Mouse (Mus musculus) stomach, postnatal 0 days (tissue): Measurements from ENCODE around the gene Klrb1b. TPM values are rescaled to one million over a fixed set of nuclear protein-coding genes. Genes with fewer than 3 reads are reported as not detected.

Source experiments
- ATAC-seq: fragments of 200-750 bp; cut with Nextera tagmentation; 2 replicates; pipeline ENCODE4 v1.8.0; 2017; ENCODE audit not compliant: low FRiP score, low TSS enrichment
- DNase-seq: peaks from one replicate; pipeline ENCODE4 v3.0.0-alpha.2; 2016; ENCODE audit warnings: low spot score
- H3K27ac ChIP-seq: fragments of 300-500 bp; sonication (generic); replicated peaks from 2 replicates; pipeline ENCODE4 v1.5.1; 2014; ENCODE audit warnings: mild to moderate bottlenecking, control low read depth
- H3K27me3 ChIP-seq: fragments of 300-500 bp; sonication (generic); 2 replicates; pipeline ENCODE4 v1.6.1; 2014; ENCODE audit warnings: low read length; ENCODE audit not compliant: control insufficient read depth, insufficient read depth
- H3K36me3 ChIP-seq: fragments of 300-500 bp; sonication (generic); 2 replicates; pipeline ENCODE4 v1.6.1; 2014; ENCODE audit warnings: low read length, mixed read lengths; ENCODE audit not compliant: control insufficient read depth, insufficient read depth
- H3K4me1 ChIP-seq: fragments of 300-500 bp; sonication (generic); replicated peaks from 2 replicates; pipeline ENCODE4 v1.6.1; 2014; ENCODE audit warnings: antibody characterized with exemption; ENCODE audit not compliant: control insufficient read depth, insufficient read depth
- H3K4me2 ChIP-seq: fragments of 300-500 bp; sonication (generic); replicated peaks from 2 replicates; pipeline ENCODE4 v1.6.1; 2014; ENCODE audit warnings: low read depth, mild to moderate bottlenecking, control low read depth, moderate library complexity
- H3K4me3 ChIP-seq: fragments of 300-500 bp; sonication (generic); 2 replicates; pipeline ENCODE4 v1.5.1; 2014; ENCODE audit warnings: low read depth, low read length, control low read depth
- H3K9ac ChIP-seq: fragments of 300-500 bp; sonication (generic); 2 replicates; pipeline ENCODE4 v1.6.1; 2014; ENCODE audit warnings: mild to moderate bottlenecking, low read length, control low read depth, mixed read lengths
- H3K9me3 ChIP-seq: fragments of 300-500 bp; sonication (generic); 2 replicates; pipeline ENCODE4 v1.6.1; 2016; ENCODE audit warnings: low read length; ENCODE audit not compliant: control insufficient read depth
- CTCF ChIP-seq: IDR thresholded peaks from 2 replicates; pipeline ENCODE4 v1.5.1; 2016; ENCODE audit warnings: antibody characterized with exemption, low read depth, mild to moderate bottlenecking, moderate library complexity
- EP300 ChIP-seq: optimal IDR thresholded peaks from 2 replicates; pipeline ENCODE3; 2016; ENCODE audit warnings: antibody characterized with exemption
- WGBS: fragments of 180-500 bp; shearing (Covaris S2); extraction: QIAGEN DNeasy Blood & Tissue Kit; methylation state at CpG from one replicate; pipeline ENCODE4 v1.1.7; 2014; 5-methylcytosine and 5-hydroxymethylcytosine counted together
- polyA plus RNA-seq: library from polyadenylated mRNA; unstranded; fragments of >200 nt; fragmentation: Nextera tagmentation; extraction: Ambion mirVana; gene quantifications from 2 replicates; pipeline ENCODE4 v1.2.1, GENCODE M21; 2015

The Klrb1b gene
- polyA plus RNA-seq, 1 experiment from 2014 or later, result 0.19 TPM

DNA sequence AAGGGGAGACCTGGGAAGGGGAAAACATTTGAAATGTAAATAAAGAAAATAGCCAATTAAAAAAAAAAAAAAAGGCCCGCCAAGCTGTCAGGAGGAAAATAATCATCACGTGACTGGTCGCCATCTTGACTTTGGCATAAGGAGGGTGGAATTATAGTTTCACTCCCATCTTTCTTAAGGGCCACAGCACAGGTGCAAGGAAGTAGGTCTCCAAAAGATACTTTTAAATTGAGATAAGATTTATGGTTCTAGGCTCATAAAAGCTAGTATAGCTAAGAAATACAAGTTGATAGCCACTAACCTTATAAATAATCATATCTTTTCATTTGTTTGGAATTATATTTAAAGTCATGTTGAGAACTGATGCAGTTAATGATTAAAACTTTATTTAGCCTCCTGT, 28.8 kb upstream of the Klrb1b start:
- H3K27me3 ChIP-seq, result no peaks in the 10 kb centered on the region
- WGBS, result 91% methylated on average over 3 of the region's 3 CpGs
- TF ChIP-seq EP300, result no peak
- TF ChIP-seq CTCF, result no peak
- DNase-seq, result no peak
- H3K9ac ChIP-seq, result no peak overlapping the region
- no peak overlapping the region for H3K4me3 ChIP-seq
- H3K9me3 ChIP-seq, result no peaks in the 10 kb centered on the region
- H3K4me2 ChIP-seq, result no peak overlapping the region
- H3K27ac ChIP-seq, result no peak overlapping the region
- no peaks in the 10 kb centered on the region for H3K36me3 ChIP-seq
- H3K4me1 ChIP-seq, result no peaks in the 10 kb centered on the region
- ATAC-seq, result no peak

DNA sequence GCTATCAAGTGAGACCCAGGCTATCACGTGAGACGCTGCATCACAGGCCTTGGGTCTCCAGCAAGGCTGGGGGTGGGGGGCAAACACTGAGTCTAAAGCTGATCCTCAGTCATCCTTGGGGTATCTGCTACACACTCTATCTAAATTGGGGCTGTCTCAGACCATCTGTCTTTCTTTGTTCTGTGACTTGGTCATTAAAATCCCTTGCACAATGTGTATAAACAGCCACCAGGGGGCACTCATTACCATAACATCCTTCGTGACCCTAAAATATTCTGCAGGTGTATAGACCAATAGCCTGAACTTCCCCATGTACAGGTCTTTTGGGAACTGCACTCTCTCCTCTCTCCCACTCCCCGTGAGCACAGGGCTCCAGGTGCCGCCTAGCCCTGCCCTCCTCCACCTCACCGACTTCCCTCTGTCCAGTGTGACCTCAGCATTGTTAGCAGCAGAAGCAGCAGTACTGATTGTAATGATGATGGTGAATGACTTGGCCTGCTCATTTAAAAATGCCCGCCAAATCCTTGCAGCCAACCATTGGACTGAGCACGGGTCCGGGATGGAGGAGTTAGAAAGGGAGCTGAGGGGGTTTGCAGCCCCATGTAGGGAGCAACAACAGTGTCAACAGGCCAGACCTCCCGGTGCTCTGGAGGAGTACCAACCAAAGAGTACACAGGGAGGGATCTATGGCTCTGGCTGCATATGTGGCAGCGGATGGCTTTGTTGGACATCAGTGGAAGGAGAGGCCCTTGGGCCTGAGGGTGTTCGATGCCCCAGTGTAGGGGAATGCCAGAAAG, 28.1 kb upstream of the Klrb1b start:
- DNase-seq, result peak; percentile 66
- H3K27ac ChIP-seq, result no peak overlapping the region
- peak; percentile 49 for ATAC-seq
- H3K9ac ChIP-seq, result no peak overlapping the region
- H3K9me3 ChIP-seq, result no peaks in the 10 kb centered on the region
- H3K4me2 ChIP-seq, result no peak overlapping the region
- H3K4me3 ChIP-seq, result no peak overlapping the region
- H3K36me3 ChIP-seq, result no peaks in the 10 kb centered on the region
- TF ChIP-seq EP300 (no peak), CTCF (peak; percentile 86)
- no peaks in the 10 kb centered on the region for H3K4me1 ChIP-seq
- 53% methylated on average over 12 of the region's 12 CpGs for WGBS
- H3K27me3 ChIP-seq, result no peaks in the 10 kb centered on the region

GRCm38 (mm10) chr6:128852766-128853165, 26.6 kb upstream of the Klrb1b start:
- no peaks in the 10 kb centered on the region for H3K36me3 ChIP-seq
- no peak for TF ChIP-seq EP300
- no peak for TF ChIP-seq CTCF
- no peak overlapping the region for H3K4me2 ChIP-seq
- no peaks in the 10 kb centered on the region for H3K27me3 ChIP-seq
- H3K4me3 ChIP-seq, result no peak overlapping the region
- H3K4me1 ChIP-seq, result no peaks in the 10 kb centered on the region
- no peaks in the 10 kb centered on the region for H3K9me3 ChIP-seq
- H3K27ac ChIP-seq, result no peak overlapping the region
- no peak overlapping the region for H3K9ac ChIP-seq
- WGBS, result 74% methylated on average over 3 of the region's 3 CpGs
- no peak for ATAC-seq
- no peak for DNase-seq

DNA sequence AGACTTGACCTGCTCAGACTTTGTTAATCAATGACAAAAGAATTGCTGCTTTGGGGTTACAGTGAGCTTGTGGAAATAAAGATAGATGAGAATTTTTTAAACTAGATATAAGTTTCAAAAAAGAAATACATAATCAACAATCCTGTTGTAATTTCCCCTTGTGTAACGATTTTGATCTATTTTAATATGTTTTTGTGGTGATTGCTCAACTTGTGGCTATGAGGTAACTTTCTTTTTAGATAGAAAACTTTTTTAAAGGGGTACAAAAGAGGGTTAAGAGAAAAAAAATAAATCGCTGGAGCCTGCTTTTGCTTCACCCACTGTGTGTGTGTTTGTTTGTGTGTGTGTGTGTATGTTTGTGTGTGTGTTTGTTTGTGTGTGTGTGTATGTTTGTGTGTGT, 25.0 kb upstream of the Klrb1b start:
- no peaks in the 10 kb centered on the region for H3K9me3 ChIP-seq
- H3K27me3 ChIP-seq, result no peaks in the 10 kb centered on the region
- no peak overlapping the region for H3K4me2 ChIP-seq
- no peak overlapping the region for H3K4me3 ChIP-seq
- DNase-seq (no peak), ATAC-seq (no peak)
- no peak overlapping the region for H3K9ac ChIP-seq
- H3K36me3 ChIP-seq, result no peaks in the 10 kb centered on the region
- TF ChIP-seq EP300 (no peak), CTCF (no peak)
- no peak overlapping the region for H3K27ac ChIP-seq
- 73% methylated on average over 2 of the region's 2 CpGs for WGBS
- H3K4me1 ChIP-seq, result no peaks in the 10 kb centered on the region

GRCm38 (mm10) chr6:128850671-128851070, 24.5 kb upstream of the Klrb1b start:
- Histone ChIP-seq H3K36me3 (no peaks in the 10 kb centered on the region), H3K9me3 (no peaks in the 10 kb centered on the region), H3K4me1 (no peaks in the 10 kb centered on the region), H3K4me2 (no peak overlapping the region), H3K9ac (no peak overlapping the region), H3K27me3 (no peaks in the 10 kb centered on the region), H3K4me3 (no peak overlapping the region), H3K27ac (no peak overlapping the region)
- WGBS, result 22% methylated on average over 2 of the region's 2 CpGs
- DNase-seq (no peak), ATAC-seq (no peak)
- TF ChIP-seq EP300 (no peak), CTCF (no peak)

- Histone ChIP-seq H3K4me3 (no peak overlapping the region), H3K27ac (no peak overlapping the region), H3K4me2 (no peak overlapping the region), H3K36me3 (no peaks in the 10 kb centered on the region), H3K9me3 (no peaks in the 10 kb centered on the region), H3K9ac (no peak overlapping the region), H3K4me1 (no peaks in the 10 kb centered on the region), H3K27me3 (no peaks in the 10 kb centered on the region)
- ATAC-seq, result peak; percentile 43; the same call in 1 of the 2 replicates
- TF ChIP-seq CTCF (peak; percentile 83), EP300 (no peak)
- DNase-seq, result peak; percentile 76
- WGBS, result 52% methylated on average over 2 of the region's 2 CpGs
Observed at GRCm38 (mm10) chr6:128849902-128850301, 23.8 kb upstream of the Klrb1b start.
